Mouse (Mus musculus): ENCODE measurements at regions not wholly inside any gene's neighbourhood (a gene's known extent, or its start where the extent isn't known, plus 50 kb on each side); places are given as distances from the start of the nearest gene placed in this dataset.

- TF ChIP-seq CTCF (IDR thresholded peaks at IDR 0.05; ENCODE audit: low read depth, low read length) (no peak), GATA1 (IDR thresholded peaks at IDR 0.05; ENCODE audit: borderline replicate concordance, low read length) (no peak), GATA2 (IDR thresholded peaks at IDR 0.05; ENCODE audit: borderline replicate concordance, low read depth, low read length) (no peak), POLR2AphosphoS5 (IDR thresholded peaks at IDR 0.05; ENCODE audit: insufficient replicate concordance, low read depth, low read length) (no peak), TAL1 (conservative IDR thresholded peaks at IDR 0.05; ENCODE audit: low read depth, low read length) (no peak)
These were observed 84.0 kb upstream of the Mbnl1 start for GRCm38 (mm10) chr3:60388593-60388992.
